Mouse (Mus musculus): ENCODE measurements at regions not wholly inside any gene's neighbourhood (a gene's known extent, or its start where the extent isn't known, plus 50 kb on each side); places are given as distances from the start of the nearest gene placed in this dataset.

DNA sequence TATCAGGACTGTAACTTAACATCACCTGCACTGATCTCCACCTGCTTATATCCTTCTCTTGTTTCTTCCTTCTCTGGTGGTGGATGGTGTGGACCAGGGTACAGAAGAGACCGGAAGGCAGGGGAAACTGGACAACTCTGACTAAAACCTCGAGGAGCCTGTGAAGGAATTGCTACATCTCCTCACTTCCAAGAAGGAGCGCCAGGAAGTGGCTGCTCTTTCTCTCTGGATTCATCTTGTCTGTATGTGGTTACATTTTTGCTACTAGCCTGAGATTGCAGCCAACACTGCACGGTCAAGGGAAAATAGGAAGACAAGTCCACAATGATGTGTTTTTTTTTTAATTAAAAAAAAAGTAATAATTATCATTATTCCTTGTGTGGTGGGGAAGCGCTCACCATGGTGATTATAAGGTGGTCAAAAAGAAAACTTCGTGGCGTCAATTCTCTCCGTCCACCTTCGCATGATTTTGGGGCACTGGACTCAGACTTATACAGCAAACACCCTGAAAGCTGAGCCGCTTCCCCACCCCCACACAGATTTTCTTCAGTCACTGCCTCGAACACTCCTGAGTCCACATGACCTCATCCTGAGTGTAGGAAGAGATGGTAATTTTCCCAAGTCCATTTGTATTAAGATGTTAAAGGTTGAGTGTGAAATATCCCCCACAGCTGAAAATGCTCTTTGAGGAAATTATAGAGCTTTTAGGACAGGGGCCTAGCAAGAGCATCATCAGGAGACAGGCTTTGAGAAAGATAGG, 177.2 kb downstream of the Rpap3 start:
- Histone ChIP-seq H3K27ac (replicated peaks; ENCODE audit: low read depth, low read length) (no peak overlapping the region), H3K27me3 (replicated peaks; ENCODE audit: control insufficient read depth, insufficient read depth, low read length) (no peaks in the 10 kb centered on the region), H3K36me3 (ENCODE audit: control insufficient read depth, insufficient read depth, low read length) (no peaks in the 10 kb centered on the region), H3K4me1 (ENCODE audit: control insufficient read depth, insufficient read depth, low read length) (no peaks in the 10 kb centered on the region), H3K9me3 (ENCODE audit: control insufficient read depth, low read length) (no peaks in the 10 kb centered on the region), H3K4me3 (ENCODE audit: low read depth, low read length) (no peak overlapping the region), H3K9ac (ENCODE audit: low read depth, low read length) (no peak overlapping the region), H3K4me2 (ENCODE audit: low read depth, low read length) (no peak overlapping the region)
- DNase-seq (ENCODE audit: low spot score) (no peak), ATAC-seq (ENCODE audit: low read depth) (no peak)
- WGBS, result 79% methylated on average over 11 of the region's 11 CpGs

DNA sequence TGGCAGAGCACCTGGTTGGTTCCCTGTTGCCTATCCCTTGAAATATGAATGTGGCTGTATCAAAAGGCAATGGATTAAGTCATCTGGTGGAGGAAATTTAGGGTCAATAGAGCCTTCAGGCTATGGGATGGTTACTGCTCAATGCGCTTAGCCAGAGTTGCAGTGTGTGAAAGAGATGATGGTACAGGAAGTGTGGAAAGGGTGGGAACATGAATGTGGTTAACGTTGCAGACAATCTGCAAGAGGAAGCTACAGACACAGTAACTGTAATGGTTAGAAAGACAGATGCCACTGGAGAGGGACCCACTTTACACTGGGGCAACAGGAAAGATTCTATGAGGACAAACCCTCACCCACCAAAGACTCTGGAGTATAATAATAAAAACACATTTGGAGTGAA, 185.2 kb downstream of the Rpap3 start:
- 76% methylated on average over 2 of the region's 2 CpGs for WGBS
- Histone ChIP-seq H3K27me3 (replicated peaks; ENCODE audit: control insufficient read depth, insufficient read depth, low read length) (no peaks in the 10 kb centered on the region), H3K36me3 (ENCODE audit: control insufficient read depth, insufficient read depth, low read length) (no peaks in the 10 kb centered on the region), H3K4me3 (ENCODE audit: low read depth, low read length) (no peak overlapping the region), H3K9ac (ENCODE audit: low read depth, low read length) (no peak overlapping the region), H3K4me2 (ENCODE audit: low read depth, low read length) (no peak overlapping the region), H3K4me1 (ENCODE audit: control insufficient read depth, insufficient read depth, low read length) (no peaks in the 10 kb centered on the region), H3K9me3 (ENCODE audit: control insufficient read depth, low read length) (no peaks in the 10 kb centered on the region), H3K27ac (replicated peaks; ENCODE audit: low read depth, low read length) (no peak overlapping the region)
- ATAC-seq (ENCODE audit: low read depth) (no peak), DNase-seq (ENCODE audit: low spot score) (no peak)

DNA sequence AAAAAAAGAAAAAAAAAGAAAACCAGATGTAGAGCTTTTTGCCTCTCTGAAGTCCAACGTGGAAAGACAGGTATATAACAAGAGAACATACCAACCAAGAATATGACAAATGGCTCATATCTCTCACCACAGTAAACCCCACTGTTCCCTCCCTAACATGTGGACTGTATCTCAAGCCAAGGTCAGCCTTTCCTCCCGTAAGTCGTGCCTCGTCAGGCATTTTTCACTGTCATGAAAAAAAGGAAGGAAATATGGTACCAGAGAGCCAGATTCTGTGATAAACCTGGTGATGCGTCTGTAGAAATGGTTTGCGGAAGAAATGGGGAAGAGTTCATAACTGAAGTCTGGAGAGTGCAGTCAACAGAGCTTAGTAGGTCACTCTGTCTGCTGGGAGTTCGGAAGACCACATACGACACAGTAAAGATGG, 185.7 kb downstream of the Rpap3 start:
- Histone ChIP-seq H3K36me3 (ENCODE audit: control insufficient read depth, insufficient read depth, low read length) (no peaks in the 10 kb centered on the region), H3K27ac (replicated peaks; ENCODE audit: low read depth, low read length) (no peak overlapping the region), H3K4me1 (ENCODE audit: control insufficient read depth, insufficient read depth, low read length) (no peaks in the 10 kb centered on the region), H3K9me3 (ENCODE audit: control insufficient read depth, low read length) (no peaks in the 10 kb centered on the region), H3K27me3 (replicated peaks; ENCODE audit: control insufficient read depth, insufficient read depth, low read length) (no peaks in the 10 kb centered on the region), H3K4me2 (ENCODE audit: low read depth, low read length) (no peak overlapping the region), H3K4me3 (ENCODE audit: low read depth, low read length) (no peak overlapping the region), H3K9ac (ENCODE audit: low read depth, low read length) (no peak overlapping the region)
- DNase-seq (ENCODE audit: low spot score), result no peak
- WGBS, result 86% methylated on average over 8 of the region's 8 CpGs
- no peak for ATAC-seq (ENCODE audit: low read depth)

DNA sequence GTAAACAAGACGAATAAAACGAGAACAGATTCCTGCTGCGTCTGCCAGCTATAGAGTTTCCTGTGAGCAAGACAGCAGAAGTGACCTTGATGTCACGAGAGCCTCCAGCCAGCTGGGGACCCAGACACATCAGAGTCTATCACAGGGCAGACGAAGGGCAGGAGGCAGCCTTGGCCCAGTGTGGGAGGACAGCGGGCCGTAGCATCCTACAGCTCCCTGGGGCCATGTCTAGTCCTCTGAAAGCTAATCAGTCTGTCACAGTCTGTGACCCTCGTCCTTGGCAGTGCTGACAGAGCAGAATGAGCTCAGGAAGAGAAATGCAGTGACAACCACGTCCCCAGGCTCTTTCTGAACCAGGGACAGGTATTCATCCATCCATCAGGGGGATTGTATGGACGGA, 187.7 kb downstream of the Rpap3 start:
- Histone ChIP-seq H3K9ac (ENCODE audit: low read depth, low read length) (no peak overlapping the region), H3K4me1 (ENCODE audit: control insufficient read depth, insufficient read depth, low read length) (no peaks in the 10 kb centered on the region), H3K9me3 (ENCODE audit: control insufficient read depth, low read length) (no peaks in the 10 kb centered on the region), H3K4me3 (ENCODE audit: low read depth, low read length) (no peak overlapping the region), H3K27ac (replicated peaks; ENCODE audit: low read depth, low read length) (no peak overlapping the region), H3K27me3 (replicated peaks; ENCODE audit: control insufficient read depth, insufficient read depth, low read length) (no peaks in the 10 kb centered on the region), H3K36me3 (ENCODE audit: control insufficient read depth, insufficient read depth, low read length) (no peaks in the 10 kb centered on the region), H3K4me2 (ENCODE audit: low read depth, low read length) (no peak overlapping the region)
- ATAC-seq (ENCODE audit: low read depth), result no peak
- 46% methylated on average over 10 of the region's 10 CpGs for WGBS
- no peak for DNase-seq (ENCODE audit: low spot score)

DNA sequence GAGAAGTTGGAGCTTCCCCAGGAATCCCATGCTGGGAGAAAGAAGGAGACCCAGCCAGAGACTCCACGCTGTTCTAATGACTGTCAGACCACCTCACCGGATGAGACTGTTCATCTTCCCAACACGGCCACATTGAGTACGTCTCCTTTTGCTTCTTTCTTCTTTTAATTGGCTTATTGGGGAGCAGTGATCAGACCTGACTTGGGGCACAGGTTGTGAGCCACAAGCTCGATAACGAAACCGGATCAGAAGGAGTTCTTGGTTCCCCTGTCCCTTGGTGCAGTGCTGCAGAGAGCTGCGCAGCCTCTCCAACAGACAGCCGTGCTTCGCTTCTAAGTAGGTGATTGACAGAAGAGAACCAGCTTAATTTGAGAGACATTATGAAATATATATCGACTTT, 188.4 kb downstream of the Rpap3 start:
- no peak for DNase-seq (ENCODE audit: low spot score)
- Histone ChIP-seq H3K4me2 (ENCODE audit: low read depth, low read length) (no peak overlapping the region), H3K27ac (replicated peaks; ENCODE audit: low read depth, low read length) (no peak overlapping the region), H3K4me3 (ENCODE audit: low read depth, low read length) (no peak overlapping the region), H3K9ac (ENCODE audit: low read depth, low read length) (no peak overlapping the region), H3K36me3 (ENCODE audit: control insufficient read depth, insufficient read depth, low read length) (no peaks in the 10 kb centered on the region), H3K4me1 (ENCODE audit: control insufficient read depth, insufficient read depth, low read length) (no peaks in the 10 kb centered on the region), H3K27me3 (replicated peaks; ENCODE audit: control insufficient read depth, insufficient read depth, low read length) (no peaks in the 10 kb centered on the region), H3K9me3 (ENCODE audit: control insufficient read depth, low read length) (no peaks in the 10 kb centered on the region)
- no peak for ATAC-seq (ENCODE audit: low read depth)
- 86% methylated on average over 11 of the region's 11 CpGs for WGBS

DNA sequence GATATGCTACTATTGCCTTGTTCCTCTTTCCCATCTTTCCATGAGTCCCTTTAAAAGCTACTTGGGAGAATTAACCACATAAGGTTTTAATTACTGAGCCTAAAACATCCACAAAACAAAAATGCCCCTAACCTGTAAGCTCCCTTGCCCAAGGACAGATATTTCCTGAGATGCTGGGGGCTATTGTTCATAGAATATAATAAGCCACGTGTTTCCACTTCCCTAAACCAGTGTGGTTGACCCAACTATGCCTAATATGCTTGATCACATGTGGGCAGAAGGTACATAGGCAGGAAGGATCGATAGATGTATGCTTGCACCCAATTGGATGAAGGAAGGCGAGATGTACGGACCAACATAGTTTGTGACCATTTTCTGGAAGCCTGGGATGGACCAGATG, 189.9 kb downstream of the Rpap3 start:
- DNase-seq (ENCODE audit: low spot score), result no peak
- H3K27me3 ChIP-seq (replicated peaks; ENCODE audit: control insufficient read depth, insufficient read depth, low read length), result no peaks in the 10 kb centered on the region
- H3K9ac ChIP-seq (ENCODE audit: low read depth, low read length), result no peak overlapping the region
- no peaks in the 10 kb centered on the region for H3K4me1 ChIP-seq (ENCODE audit: control insufficient read depth, insufficient read depth, low read length)
- no peak overlapping the region for H3K4me3 ChIP-seq (ENCODE audit: low read depth, low read length)
- WGBS, result 68% methylated on average over 4 of the region's 4 CpGs
- no peak overlapping the region for H3K4me2 ChIP-seq (ENCODE audit: low read depth, low read length)
- no peaks in the 10 kb centered on the region for H3K36me3 ChIP-seq (ENCODE audit: control insufficient read depth, insufficient read depth, low read length)
- no peak for ATAC-seq (ENCODE audit: low read depth)
- H3K27ac ChIP-seq (replicated peaks; ENCODE audit: low read depth, low read length), result no peak overlapping the region
- H3K9me3 ChIP-seq (ENCODE audit: control insufficient read depth, low read length), result peaks cover 3% of the 10 kb centered on the region; the same call in 1 of the 2 replicates

DNA sequence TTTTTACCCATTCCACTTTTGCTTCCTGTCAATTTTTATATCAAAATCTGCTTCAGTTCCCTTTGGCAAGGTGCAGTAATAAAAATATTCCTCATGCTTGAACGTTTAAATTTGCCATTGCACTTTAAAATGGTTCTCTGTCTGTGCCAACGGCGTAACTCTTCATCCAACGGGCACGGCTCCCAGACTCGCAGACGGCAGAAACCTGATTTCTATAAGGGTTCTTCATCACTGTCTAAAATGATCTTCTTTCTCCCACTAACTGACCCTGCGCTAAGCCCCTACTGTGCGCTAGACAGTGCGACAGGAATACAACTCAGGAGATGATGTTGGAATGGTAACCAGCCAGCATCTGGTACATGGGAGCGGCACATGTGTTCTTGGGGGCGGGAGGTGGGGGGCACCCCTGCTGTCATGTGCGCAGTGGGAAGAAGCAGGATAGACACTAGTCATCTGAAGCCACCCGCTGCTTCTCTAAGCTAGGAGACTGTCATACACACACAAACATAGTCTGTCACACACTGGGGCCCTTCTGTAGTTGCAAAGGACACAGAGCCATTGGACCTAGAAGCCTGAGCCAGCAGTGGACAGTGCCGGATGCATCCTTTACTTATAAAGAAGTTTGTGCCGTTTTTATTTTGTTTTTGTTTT, 197.8 kb downstream of the Rpap3 start:
- 90% methylated on average over 16 of the region's 16 CpGs for WGBS
- Histone ChIP-seq H3K27ac (replicated peaks; ENCODE audit: low read depth, low read length) (no peak overlapping the region), H3K9ac (ENCODE audit: low read depth, low read length) (no peak overlapping the region), H3K9me3 (ENCODE audit: control insufficient read depth, low read length) (peaks cover 10% of the 10 kb centered on the region), H3K36me3 (ENCODE audit: control insufficient read depth, insufficient read depth, low read length) (no peaks in the 10 kb centered on the region), H3K27me3 (replicated peaks; ENCODE audit: control insufficient read depth, insufficient read depth, low read length) (no peaks in the 10 kb centered on the region), H3K4me1 (ENCODE audit: control insufficient read depth, insufficient read depth, low read length) (no peaks in the 10 kb centered on the region), H3K4me2 (ENCODE audit: low read depth, low read length) (no peak overlapping the region), H3K4me3 (ENCODE audit: low read depth, low read length) (no peak overlapping the region)
- ATAC-seq (ENCODE audit: low read depth), result no peak
- no peak for DNase-seq (ENCODE audit: low spot score)

DNA sequence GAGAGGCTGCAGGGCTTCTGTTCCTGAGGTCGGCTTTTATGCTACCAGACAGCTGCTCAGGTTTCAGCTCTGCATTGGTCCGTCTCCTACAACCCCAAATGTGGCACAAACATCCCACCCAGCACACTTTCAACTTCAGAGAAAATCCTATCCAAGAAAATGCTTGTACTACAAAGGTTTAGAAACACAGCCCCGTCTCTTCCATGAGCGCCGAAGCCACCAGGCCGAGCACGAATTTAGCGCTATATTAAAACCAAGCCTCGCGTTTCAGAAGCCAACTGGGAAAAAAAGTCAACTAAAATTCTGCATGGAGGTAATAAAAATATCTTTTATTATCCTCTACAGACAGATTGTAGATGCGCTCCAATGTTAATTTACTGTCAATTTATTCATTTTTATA, 198.4 kb downstream of the Rpap3 start:
- no peak overlapping the region for H3K9ac ChIP-seq (ENCODE audit: low read depth, low read length)
- WGBS, result 78% methylated on average over 11 of the region's 11 CpGs
- H3K4me1 ChIP-seq (ENCODE audit: control insufficient read depth, insufficient read depth, low read length), result no peaks in the 10 kb centered on the region

DNA sequence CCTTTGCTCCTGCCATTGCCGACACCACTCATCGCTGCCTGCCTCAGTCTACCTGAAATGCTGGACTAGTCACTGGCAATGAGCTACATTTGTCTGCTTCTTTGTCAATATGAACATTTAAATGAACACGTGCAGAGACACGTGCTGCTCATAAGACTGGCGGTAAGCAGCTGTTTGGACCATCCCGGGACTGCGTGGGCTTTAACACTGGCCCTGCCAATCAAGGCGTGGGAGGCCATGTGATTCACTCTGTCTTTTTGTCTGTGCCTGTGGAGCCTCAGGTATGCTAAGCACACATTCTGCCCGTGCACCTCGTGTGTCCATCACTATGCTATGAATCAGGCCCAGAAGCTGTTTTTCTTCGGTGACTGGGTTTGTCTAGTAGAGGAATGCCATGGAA, 199.9 kb downstream of the Rpap3 start:
- Histone ChIP-seq H3K36me3 (ENCODE audit: control insufficient read depth, insufficient read depth, low read length) (no peaks in the 10 kb centered on the region), H3K27me3 (replicated peaks; ENCODE audit: control insufficient read depth, insufficient read depth, low read length) (no peaks in the 10 kb centered on the region)
- 82% methylated on average over 11 of the region's 11 CpGs for WGBS

More for the DNA sequence above, 198.4 kb downstream of the Rpap3 start:
- ATAC-seq (ENCODE audit: low read depth) (no peak), DNase-seq (ENCODE audit: low spot score) (no peak)
- Histone ChIP-seq H3K27ac (replicated peaks; ENCODE audit: low read depth, low read length) (no peak overlapping the region), H3K4me3 (ENCODE audit: low read depth, low read length) (no peak overlapping the region), H3K4me2 (ENCODE audit: low read depth, low read length) (no peak overlapping the region), H3K36me3 (ENCODE audit: control insufficient read depth, insufficient read depth, low read length) (no peaks in the 10 kb centered on the region), H3K9me3 (ENCODE audit: control insufficient read depth, low read length) (peaks cover 10% of the 10 kb centered on the region), H3K27me3 (replicated peaks; ENCODE audit: control insufficient read depth, insufficient read depth, low read length) (no peaks in the 10 kb centered on the region)

More for the DNA sequence above, 199.9 kb downstream of the Rpap3 start:
- Histone ChIP-seq H3K27ac (replicated peaks; ENCODE audit: low read depth, low read length) (no peak overlapping the region), H3K4me2 (ENCODE audit: low read depth, low read length) (no peak overlapping the region), H3K9me3 (ENCODE audit: control insufficient read depth, low read length) (peaks cover 7% of the 10 kb centered on the region), H3K9ac (ENCODE audit: low read depth, low read length) (no peak overlapping the region), H3K4me3 (ENCODE audit: low read depth, low read length) (no peak overlapping the region), H3K4me1 (ENCODE audit: control insufficient read depth, insufficient read depth, low read length) (no peaks in the 10 kb centered on the region)
- peak; percentile 29 for DNase-seq (ENCODE audit: low spot score)
- ATAC-seq (ENCODE audit: low read depth), result no peak
